Comparison of ENCODE assay signal across 11 mouse cellular contexts in the genomic region with DNA sequence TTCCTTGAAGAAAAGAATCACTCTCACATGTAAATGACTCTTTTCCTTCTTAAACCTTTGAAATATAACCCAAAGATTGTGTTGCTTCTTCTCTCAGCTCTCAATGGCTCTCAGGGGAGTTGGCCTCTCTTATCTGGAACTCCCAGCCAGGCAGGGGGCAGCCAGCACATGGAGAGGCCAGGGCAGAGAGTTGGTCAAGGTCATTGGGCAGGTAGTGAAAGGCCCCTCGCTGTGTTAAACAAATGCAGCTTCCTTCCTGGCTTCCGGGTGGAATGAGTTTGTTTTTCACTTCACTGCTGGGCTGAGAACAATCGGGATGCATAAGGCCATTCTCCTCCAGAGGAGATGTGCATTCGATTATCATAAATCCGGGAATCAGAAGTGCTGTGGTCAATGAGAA.
DNase-seq lines count a peak whose midpoint lies in the region; ATAC-seq and TF ChIP-seq lines count a peak whose summit lies in the region.
"Had no signal": no experiment of that assay in that cellular context is flagged by ENCODE, and none has a peak within 500 bp of the region (broad histone marks: within the 10 kb centered on the region; RNA-seq: fewer than 3 reads in every experiment).

No protein-coding gene starts in this region.

- H3K9ac ChIP-seq in neural tube, embryonic 15.5 days (replicated peaks), result no peak overlapping the region
- H3K9ac ChIP-seq in intestine, embryonic 15.5 days, result no peak overlapping the region
- no peak overlapping the region for H3K9ac ChIP-seq in stomach, postnatal 0 days (ENCODE audit: low read length)
- H3K9ac ChIP-seq: forebrain, embryonic 15.5 days; limb, embryonic 12.5 days had no signal

- H3K4me1 ChIP-seq in neural tube, embryonic 15.5 days, result peaks cover 6% of the 10 kb centered on the region
- H3K4me1 ChIP-seq in intestine, embryonic 15.5 days (replicated peaks), result no peaks in the 10 kb centered on the region; the same call in 1 of the 2 replicates
- H3K4me1 ChIP-seq in stomach, postnatal 0 days (replicated peaks; ENCODE audit: control insufficient read depth, insufficient read depth), result no peaks in the 10 kb centered on the region

- no peaks in the 10 kb centered on the region for H3K9me3 ChIP-seq in neural tube, embryonic 15.5 days (replicated peaks)
- no peaks in the 10 kb centered on the region for H3K9me3 ChIP-seq in intestine, embryonic 15.5 days
- no peaks in the 10 kb centered on the region for H3K9me3 ChIP-seq in stomach, postnatal 0 days (ENCODE audit: control insufficient read depth, low read length)
- H3K9me3 ChIP-seq: forebrain, embryonic 15.5 days; limb, embryonic 12.5 days had no signal

- no peak overlapping the region for H3K4me2 ChIP-seq in neural tube, embryonic 15.5 days
- no peak overlapping the region; the same call in 1 of the 2 replicates for H3K4me2 ChIP-seq in intestine, embryonic 15.5 days (replicated peaks)
- H3K4me2 ChIP-seq in stomach, postnatal 0 days (replicated peaks; ENCODE audit: low read depth), result no peak overlapping the region
- H3K4me2 ChIP-seq: forebrain, embryonic 15.5 days; limb, embryonic 12.5 days had no signal

- no peak for TF ChIP-seq EP300 in stomach, postnatal 0 days (optimal IDR thresholded peaks at IDR 0.05)

- no peak for ATAC-seq in neural tube, embryonic 15.5 days (ENCODE audit: low FRiP score)
- ATAC-seq in intestine, embryonic 15.5 days, result peak; percentile 70; the same call in 1 of the 2 replicates
- no peak for ATAC-seq in stomach, postnatal 0 days (ENCODE audit: low FRiP score, low TSS enrichment)
- ATAC-seq: forebrain, embryonic 15.5 days had no signal

- no peak for TF ChIP-seq CTCF in stomach, postnatal 0 days (IDR thresholded peaks at IDR 0.05; ENCODE audit: low read depth)

- H3K27ac ChIP-seq in neural tube, embryonic 15.5 days (replicated peaks), result no peak overlapping the region; the same call in 1 of the 2 replicates
- H3K27ac ChIP-seq in intestine, embryonic 15.5 days, result no peak overlapping the region
- no peak overlapping the region for H3K27ac ChIP-seq in stomach, postnatal 0 days (replicated peaks)
- H3K27ac ChIP-seq: forebrain, embryonic 15.5 days; limb, embryonic 12.5 days had no signal

- H3K27me3 ChIP-seq in neural tube, embryonic 15.5 days (replicated peaks), result no peaks in the 10 kb centered on the region
- H3K27me3 ChIP-seq in intestine, embryonic 15.5 days (replicated peaks), result no peaks in the 10 kb centered on the region
- H3K27me3 ChIP-seq in stomach, postnatal 0 days (ENCODE audit: control insufficient read depth, insufficient read depth, low read length), result no peaks in the 10 kb centered on the region
- H3K27me3 ChIP-seq: forebrain, embryonic 15.5 days; limb, embryonic 12.5 days had no signal

- WGBS in neural tube, embryonic 15.5 days, result 5% methylated on average over 5 of the region's 5 CpGs
- 13% methylated on average over 5 of the region's 5 CpGs for WGBS in intestine, embryonic 15.5 days
- 22% methylated on average over 5 of the region's 5 CpGs for WGBS in stomach, postnatal 0 days

- no peaks in the 10 kb centered on the region for H3K36me3 ChIP-seq in neural tube, embryonic 15.5 days
- no peaks in the 10 kb centered on the region for H3K36me3 ChIP-seq in intestine, embryonic 15.5 days
- no peaks in the 10 kb centered on the region for H3K36me3 ChIP-seq in stomach, postnatal 0 days (ENCODE audit: control insufficient read depth, insufficient read depth, low read length)
- H3K36me3 ChIP-seq: forebrain, embryonic 15.5 days; limb, embryonic 12.5 days had no signal

- peak; percentile 45 for DNase-seq in adrenal gland, adult 2 months
- DNase-seq in adrenal gland, adult 18-20 months (ENCODE audit: low spot score in 2 of 2), result no peak
- DNase-seq in neural tube, embryonic 10.5 days (ENCODE audit: extremely low spot score, low spot score), result peak; percentile 34
- DNase-seq in stomach, postnatal 0 days (ENCODE audit: low spot score), result peak; percentile 18
- no peak for DNase-seq in thymus, postnatal 36 days
- DNase-seq in Muller cell, postnatal 12 days (ENCODE audit: inconsistent ontology term), result no peak
- DNase-seq: cerebellum, postnatal 25 days had no signal

- H3K4me3 ChIP-seq in neural tube, embryonic 15.5 days (replicated peaks), result no peak overlapping the region
- H3K4me3 ChIP-seq in intestine, embryonic 15.5 days (replicated peaks), result no peak overlapping the region
- H3K4me3 ChIP-seq in stomach, postnatal 0 days (ENCODE audit: low read depth, low read length), result no peak overlapping the region
- H3K4me3 ChIP-seq: forebrain, embryonic 15.5 days; limb, embryonic 12.5 days had no signal

Comparison
In these comparisons a context has a peak if more than half of its experiments do, and no peak if none do; other contexts are left out.
1. DNase-seq: peak in adrenal gland, adult 2 months (single experiment), neural tube, embryonic 10.5 days (single experiment) and stomach, postnatal 0 days (single experiment); none in adrenal gland, adult 18-20 months (0 of 2), thymus, postnatal 36 days (0 of 2) and Muller cell, postnatal 12 days (single experiment).